Mouse (Mus musculus) ovary, postnatal 36 days (tissue): ENCODE measurements around the gene Rep15.
A peak's percentile ranks its signal among the peaks of the same experiment; 100 is the strongest.

Experiments
- DNase-seq: peaks from one replicate; pipeline ENCODE4 v3.0.0; 2022; ENCODE audit warnings: low spot score, mixed read lengths

Rep15 gene

DNA sequence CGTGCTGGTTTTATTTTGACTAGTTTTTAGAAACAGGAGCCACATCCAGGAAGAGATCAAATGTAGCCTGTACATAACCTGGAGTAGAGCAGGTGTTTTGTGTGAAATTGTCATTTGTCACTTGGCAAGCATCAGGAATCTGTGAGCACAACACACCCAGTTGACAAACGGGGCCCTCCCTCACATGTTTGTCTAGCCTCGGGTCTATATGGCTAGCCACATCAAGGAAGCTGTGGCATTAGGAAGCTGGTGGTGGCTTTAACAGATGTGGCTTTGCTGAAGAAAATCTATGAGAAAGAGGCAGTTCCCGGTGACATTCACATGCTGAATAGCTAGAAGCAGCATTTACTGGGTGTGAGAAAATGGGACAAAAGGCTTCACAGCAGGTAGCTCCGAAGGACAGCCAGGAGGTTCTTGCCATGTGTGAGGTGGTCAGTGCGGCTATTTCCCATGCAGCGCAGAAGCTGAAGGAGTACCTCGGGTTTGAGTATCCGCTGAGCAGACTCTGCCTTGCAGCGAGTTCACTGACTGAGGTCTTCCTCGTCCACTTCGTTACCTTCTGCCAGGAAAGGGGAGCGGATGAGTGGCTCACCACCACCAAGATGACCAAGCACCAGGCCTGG is at the start of gene Rep15:
TSS of gene Rep15 (plus strand) at position 282 of the 623 bp plus-strand sequence.
- no peak for DNase-seq

- DNase-seq: no peak
Measured at GRCm38 (mm10) chr6:146984569-146984968, 47.8 kb upstream of the Rep15 start.

DNA sequence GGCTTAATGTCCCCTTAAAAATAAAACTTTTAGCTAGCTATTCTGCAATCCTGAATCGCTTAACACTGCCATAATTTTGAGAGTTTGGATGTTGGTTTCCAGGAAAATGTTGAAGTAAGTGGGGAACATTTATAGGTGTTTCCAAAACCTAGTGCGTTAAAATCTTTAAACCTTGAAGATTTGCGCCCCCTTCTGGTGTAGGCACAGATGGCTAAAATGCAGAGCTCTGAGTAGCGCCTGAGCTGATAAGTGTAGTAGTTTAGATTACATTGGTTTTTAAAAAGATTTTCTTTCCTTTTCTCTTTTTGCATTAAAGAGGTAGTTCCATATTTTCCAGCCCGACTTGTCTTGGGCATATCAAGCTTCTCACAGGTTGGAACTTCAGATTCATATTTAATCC is 38.1 kb upstream of the Rep15 start:
- peak; percentile 26 for DNase-seq

DNA sequence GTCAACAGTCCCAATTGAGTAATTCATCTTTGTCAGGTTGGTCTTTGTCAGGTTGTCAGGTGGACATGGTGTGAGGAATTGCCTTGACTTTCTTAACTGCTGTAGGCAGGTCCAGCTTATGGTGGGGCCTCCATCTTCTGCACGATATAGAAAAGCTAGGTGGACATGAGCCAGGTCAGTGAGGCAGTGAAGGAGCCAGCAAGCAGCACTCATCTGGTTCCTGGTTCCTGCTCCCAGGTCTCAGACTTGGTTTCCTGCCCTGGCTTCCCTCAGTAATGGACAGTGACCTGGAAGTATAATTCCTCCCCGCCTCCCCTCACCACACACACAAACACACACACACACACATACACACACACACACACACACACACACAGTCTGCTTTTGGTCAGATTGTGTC is 37.0 kb upstream of the Rep15 start:
- DNase-seq: no peak

GRCm38 (mm10) chr6:146995878-146996277 is 36.5 kb upstream of the Rep15 start:
- no peak for DNase-seq

DNA sequence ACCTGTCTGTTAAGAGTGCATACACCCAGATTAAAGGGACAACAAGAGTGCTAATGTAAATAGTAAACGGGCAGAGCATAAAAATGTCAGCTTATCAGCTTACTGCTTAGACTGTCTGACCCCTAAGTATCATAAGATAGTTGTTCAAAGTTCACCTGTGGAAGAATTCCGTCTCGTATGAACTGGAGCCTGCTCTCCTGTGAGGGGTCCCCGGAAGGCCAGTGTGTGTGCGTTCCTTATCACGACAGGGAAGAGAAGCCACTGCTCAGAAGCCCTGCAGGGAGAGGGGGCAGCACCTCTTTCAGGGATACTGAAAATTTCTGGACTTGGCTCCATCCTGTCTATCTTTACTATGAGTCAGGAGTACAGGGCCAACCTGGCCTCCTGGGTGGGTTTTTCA is 35.4 kb upstream of the Rep15 start:
- DNase-seq: no peak

- no peak for DNase-seq
Measured at GRCm38 (mm10) chr6:146998710-146999109, 33.7 kb upstream of the Rep15 start.

DNA sequence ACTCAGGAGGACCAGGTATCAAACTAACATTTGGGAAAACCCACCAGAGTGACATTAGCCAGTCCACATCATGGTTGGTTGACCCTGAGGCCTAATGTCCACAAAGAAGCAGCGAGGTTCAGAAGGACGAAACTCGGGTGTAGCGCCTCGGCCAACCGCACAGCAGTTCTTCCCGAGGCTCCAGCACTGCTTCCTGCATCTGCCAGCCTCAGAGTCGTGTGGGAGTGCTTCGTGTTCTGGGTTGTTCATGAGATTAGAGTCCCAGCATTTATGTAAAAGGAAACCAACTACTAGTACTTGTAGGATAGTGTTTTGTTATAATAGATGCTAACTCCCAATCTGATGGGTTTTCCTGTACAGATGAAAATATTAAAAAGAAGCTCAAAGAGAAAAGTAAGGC is 33.1 kb upstream of the Rep15 start:
- no peak for DNase-seq

GRCm38 (mm10) chr6:146999755-147000154 is 32.6 kb upstream of the Rep15 start:
- no peak for DNase-seq

- DNase-seq: no peak
Measured at GRCm38 (mm10) chr6:147008148-147008547, 24.2 kb upstream of the Rep15 start.

- DNase-seq: no peak
Measured at GRCm38 (mm10) chr6:147010358-147010757, 22.0 kb upstream of the Rep15 start.

DNA sequence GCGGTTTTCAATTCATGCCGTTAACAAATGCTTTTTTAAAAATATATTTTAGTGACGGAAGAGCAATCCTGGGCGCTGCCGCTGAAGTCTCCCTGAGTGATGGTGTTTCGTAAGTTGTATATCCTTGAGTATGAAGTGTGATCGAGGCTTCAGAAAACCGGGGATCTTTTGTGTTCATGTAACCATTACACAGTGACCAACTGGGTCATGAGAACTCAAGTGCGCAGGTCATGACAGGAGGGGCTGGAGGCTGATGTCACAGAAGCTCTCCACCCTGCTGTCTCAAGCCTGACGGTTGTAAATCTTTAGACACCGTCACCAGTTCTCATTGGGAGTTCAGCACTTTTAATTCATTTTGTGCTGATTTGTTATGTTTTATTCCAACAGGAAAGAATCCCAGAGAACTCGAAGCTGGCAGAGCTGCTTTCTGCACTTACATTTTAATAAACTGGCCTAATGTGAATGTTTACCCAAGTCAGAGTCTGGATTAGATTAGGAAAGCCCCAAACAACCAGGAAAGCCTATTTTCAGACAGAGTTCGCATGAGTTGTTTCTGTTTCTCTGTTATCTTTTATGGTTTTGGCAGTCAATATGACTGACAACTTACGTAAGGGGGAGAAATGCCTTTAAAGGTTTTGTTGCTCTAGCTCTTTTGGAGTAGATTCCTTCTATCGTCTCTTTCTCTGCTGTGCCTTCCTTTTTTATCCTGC is 21.4 kb upstream of the Rep15 start:
- DNase-seq: no peak

DNA sequence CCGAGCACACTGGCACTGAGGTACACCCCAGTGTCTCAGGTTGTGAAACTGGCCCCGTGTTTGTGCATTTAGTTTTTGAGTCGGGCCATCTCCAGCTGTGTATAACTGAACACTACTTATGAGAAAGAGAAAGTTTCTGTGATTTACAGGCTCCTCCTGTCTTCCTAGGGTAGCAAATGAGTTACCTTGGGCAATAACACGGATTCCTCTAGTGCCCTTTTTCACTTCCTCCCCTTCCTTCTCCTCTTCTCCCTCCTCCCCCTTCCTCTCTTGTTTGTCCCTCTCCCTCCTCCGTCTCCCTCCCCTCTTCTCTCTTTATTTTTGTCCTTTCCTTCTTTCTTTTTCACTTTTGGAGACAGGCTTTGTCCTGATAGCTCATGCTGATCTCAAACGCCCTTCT is 20.8 kb upstream of the Rep15 start:
- DNase-seq: no peak

DNA sequence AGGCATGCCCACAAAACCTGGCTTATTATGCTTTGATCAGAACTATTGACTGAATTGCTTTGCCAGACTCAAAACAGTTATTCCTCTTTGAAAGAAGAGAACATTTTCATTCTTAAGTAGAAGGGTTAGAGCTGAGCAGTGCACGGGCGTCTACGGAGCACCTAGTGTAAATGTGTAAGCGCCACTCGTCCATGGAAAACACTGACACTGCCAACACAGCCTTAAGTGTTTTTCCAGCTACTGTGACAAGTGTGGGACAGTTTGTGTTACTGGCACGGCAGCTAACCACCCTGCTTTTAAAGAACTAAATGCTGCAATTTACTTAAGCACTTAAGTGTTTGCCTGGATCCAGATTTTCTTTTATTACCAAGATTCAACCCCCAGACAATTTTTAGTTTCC is 20.4 kb upstream of the Rep15 start:
- no peak for DNase-seq

DNA sequence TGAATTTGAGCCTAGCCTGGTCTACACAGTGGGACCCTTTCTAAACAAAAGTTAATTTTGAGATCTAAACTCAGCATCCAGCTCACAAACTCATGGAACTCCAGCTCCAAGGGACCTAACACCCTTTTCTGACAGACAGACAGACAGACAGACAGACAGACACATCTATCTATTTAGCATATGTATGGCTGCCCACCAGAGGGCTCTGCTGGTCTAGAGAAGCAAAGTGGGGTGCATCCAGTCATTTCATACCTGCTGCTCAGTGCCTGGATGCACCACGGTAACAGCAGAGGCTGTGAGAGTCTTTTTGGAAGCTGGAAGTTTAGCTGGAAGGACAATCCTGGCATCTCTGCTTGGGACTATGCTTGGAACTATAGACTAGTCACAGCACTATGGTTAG is 18.8 kb upstream of the Rep15 start:
- no peak for DNase-seq

DNA sequence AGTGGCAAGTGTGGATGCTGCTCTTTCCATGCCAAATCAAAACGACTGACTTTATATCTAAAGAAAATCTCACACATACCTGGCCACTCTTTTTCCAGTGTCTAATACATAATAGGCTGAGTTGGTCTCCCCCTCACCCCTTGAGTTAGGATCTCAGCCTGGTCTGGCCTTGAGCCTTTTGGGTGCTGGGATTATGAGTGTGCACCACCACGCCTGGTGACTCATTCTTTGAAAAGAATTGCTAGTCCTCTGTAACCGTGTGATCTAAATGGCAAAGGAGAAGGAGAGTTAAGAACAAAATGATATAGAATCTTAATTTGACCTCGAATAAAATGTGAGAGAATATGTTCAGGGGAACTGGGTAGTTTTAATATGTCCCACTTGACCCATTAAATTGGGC is 14.5 kb upstream of the Rep15 start:
- DNase-seq: no peak

- DNase-seq: no peak
Measured at GRCm38 (mm10) chr6:147018364-147018763, 14.0 kb upstream of the Rep15 start.

DNA sequence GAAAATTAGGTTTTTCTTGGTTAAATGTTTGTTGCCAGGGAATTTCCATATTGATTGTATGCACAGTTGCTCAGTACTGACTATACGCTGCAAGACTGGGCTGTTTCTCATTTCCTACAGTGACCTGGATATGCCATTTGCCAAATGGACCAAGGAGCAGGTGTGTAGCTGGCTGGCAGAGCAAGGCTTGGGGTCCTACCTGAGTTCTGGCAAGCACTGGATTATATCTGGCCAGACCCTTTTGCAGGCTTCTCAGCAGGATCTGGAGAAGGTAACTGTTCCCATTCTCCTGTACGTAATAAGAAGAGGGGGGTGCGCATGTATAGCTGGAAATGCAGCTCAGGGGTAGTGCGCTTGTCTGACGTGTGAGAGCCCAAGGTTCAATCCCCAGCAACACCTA is 11.2 kb upstream of the Rep15 start:
- no peak for DNase-seq

DNA sequence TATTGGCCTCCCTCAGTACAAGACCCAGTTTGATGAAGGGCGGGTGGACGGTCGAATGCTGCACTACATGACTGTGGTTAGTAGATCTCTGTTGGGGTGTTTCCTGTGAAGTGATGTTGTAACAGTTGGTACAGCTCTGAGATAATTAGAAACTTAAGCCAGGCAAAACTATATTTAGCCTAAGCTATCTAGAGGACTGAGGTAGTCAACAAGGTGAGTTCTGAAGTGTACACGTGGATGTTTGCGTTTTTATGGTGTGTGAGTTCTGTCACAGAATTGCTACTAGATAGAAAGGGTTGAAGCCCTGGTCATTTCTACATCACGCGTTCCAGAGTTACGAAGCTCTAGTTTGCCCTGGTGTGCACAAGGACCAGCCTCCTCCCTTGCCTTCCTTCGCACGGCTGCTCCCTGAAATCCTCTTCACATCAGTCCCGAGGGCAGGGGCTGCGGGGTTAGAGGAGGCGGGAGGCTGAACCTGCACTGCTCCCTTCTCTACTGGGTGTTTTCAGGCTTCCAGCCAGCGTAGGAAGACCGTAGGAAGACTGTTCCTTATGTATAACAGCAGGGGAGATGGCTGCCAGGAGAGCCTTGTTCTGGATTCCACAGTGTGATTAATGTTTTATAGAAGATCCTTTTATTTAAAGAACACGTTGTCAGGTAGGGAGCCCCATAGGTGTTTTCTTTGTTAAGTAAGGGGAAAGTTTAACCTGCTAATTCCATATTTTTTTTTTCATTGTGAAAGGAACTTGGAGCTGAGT is 9.8 kb upstream of the Rep15 start:
- no peak for DNase-seq

DNA sequence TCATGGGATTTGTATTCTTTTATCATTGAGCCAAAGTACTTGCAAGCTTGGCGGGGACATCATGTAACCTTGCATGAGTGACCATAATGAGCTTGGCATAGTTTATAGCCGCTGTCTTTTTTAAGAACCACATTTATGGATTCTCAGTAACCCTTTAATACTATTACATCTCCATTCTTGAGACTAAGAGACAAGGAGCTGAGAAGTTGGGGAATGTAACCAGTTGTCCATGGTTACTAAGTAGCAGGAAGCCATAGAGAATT is 9.3 kb upstream of the Rep15 start:
- DNase-seq: no peak

DNA sequence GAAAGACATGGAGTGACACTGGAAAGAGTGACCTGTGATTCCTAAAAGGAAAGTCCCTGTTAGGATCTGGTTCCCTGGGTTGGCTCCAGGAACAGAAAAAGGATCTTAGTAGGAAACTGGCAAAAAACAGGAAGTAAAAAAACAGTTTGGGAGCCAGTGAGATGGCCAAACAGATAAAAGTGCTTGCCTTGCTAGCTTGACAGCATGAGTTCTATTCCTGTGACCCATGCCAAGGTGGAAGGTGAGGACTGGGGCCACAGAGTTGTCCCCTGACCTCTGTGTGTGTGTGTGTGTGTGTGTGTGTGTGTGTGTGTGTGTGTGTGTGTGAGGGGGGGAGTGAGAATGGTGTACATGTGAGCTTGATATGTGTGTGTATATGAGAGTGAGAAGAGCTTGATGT is 8.8 kb upstream of the Rep15 start:
- no peak for DNase-seq

DNA sequence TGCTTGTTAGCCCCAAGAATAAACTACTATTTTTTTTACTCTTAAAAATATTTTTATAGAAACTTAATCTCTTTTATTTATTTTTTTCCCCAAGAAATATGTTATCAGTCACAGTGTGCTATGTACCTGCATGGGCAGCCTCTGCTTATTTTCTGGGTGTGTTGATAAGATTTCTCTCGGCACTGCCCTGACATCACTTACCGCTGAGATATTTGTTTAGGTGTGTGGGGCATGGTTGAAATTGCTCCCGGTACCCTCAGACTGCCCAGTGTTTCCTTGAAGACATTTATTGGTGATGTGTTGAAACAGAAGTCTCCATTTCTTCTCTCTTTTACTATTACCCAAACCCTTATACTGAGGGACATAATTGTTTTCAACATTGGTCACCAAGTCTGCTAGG is 7.6 kb upstream of the Rep15 start:
- DNase-seq: no peak

- DNase-seq: no peak
Measured at GRCm38 (mm10) chr6:147028396-147028795, 4.0 kb upstream of the Rep15 start.

DNA sequence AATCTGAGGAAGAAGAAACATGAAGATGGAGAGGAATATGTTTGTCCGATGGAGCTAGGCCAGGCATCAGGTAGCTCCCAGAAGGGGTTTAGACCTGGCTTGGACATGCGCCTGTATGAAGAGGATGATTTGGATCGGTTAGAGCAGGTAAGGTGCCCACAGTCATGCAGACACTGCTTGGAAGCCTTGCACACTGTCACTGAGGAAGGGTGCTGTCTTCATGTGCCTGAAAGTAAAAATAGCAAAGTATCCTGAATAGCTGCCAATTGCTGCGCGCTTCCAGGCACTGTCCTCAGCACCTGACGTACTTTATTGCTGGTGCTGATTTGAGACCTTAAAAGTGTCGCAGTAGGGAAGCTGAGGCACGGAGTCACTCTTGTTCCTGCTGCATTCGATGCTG is 2.8 kb upstream of the Rep15 start:
- DNase-seq: no peak
